Mouse (Mus musculus): ENCODE results near the gene Spred2. TPM values are rescaled to one million over a fixed set of nuclear protein-coding genes. Genes with fewer than 3 reads are reported as not detected.

The Spred2 gene
- polyA plus RNA-seq, 1 experiment: 25.4 TPM

DNA sequence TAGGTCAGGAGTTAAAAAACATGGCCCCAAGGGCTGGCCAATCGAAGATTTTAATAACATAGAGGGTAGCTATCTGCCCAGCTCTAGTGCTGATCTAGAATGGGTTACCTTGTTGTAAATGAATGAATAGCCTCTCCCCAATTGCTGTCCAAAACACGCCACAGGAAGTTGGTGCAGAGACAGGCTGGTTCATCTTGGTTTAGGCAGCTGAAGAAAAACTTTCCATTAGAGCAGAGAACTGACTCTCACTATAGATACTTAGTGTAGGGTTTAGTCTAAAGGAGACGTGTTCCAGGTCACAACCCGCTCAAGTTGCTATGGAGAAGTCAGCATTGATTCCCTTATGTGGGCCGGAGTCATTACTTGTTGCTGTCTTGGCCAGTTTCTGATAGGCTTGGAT is 25.6 kb downstream of the Spred2 start:
- H3K27me3 ChIP-seq (ENCODE audit: control insufficient read depth, insufficient read depth, low read length): no peaks in the 10 kb centered on the region
- H3K36me3 ChIP-seq (ENCODE audit: control insufficient read depth, insufficient read depth, low read length): no peaks in the 10 kb centered on the region
- no peak overlapping the region for H3K27ac ChIP-seq (ENCODE audit: control insufficient read depth, insufficient read depth, low read length)
- H3K4me3 ChIP-seq (ENCODE audit: control insufficient read depth, insufficient read depth, low read length): no peak overlapping the region
- peaks cover 10% of the 10 kb centered on the region for H3K4me1 ChIP-seq (replicated peaks; ENCODE audit: control insufficient read depth, insufficient read depth, low read length)
- TF ChIP-seq CTCF (IDR thresholded peaks at IDR 0.05; ENCODE audit: borderline replicate concordance, control insufficient read depth, extremely low read depth, insufficient read depth, low read length, poor library complexity) (no peak), POLR2A (IDR thresholded peaks at IDR 0.05; ENCODE audit: control insufficient read depth, extremely low read depth, insufficient read depth, low read length, poor library complexity) (no peak)
- DNase-seq: no peak
- 79% methylated on average over 5 of the region's 5 CpGs for WGBS

DNA sequence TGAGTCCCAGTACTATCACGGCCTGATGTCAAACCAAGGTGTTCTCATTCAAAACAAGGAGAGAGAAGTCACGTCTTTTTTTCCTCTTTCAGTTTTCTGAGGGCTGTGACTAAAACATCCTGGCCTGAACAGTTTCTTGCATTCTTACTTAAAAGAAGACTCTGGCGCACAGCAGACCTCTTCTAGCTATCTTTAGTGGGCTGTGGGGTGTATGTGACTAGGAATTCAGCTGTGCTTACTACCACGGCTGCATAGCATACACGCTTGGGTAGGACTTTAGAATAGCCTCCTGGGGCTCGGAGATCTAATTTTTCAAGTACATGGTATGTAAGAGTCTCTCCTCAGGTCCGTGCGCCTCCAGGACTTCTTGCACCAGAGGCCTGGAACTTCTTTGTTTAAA is 26.0 kb downstream of the Spred2 start:
- no peak overlapping the region for H3K4me3 ChIP-seq (ENCODE audit: control insufficient read depth, insufficient read depth, low read length)
- no peaks in the 10 kb centered on the region for H3K36me3 ChIP-seq (ENCODE audit: control insufficient read depth, insufficient read depth, low read length)
- no peak overlapping the region for H3K27ac ChIP-seq (ENCODE audit: control insufficient read depth, insufficient read depth, low read length)
- DNase-seq: no peak
- H3K4me1 ChIP-seq (replicated peaks; ENCODE audit: control insufficient read depth, insufficient read depth, low read length): peaks cover 10% of the 10 kb centered on the region
- H3K27me3 ChIP-seq (ENCODE audit: control insufficient read depth, insufficient read depth, low read length): no peaks in the 10 kb centered on the region
- 89% methylated on average over 8 of the region's 8 CpGs for WGBS
- TF ChIP-seq CTCF (IDR thresholded peaks at IDR 0.05; ENCODE audit: borderline replicate concordance, control insufficient read depth, extremely low read depth, insufficient read depth, low read length, poor library complexity) (no peak), POLR2A (IDR thresholded peaks at IDR 0.05; ENCODE audit: control insufficient read depth, extremely low read depth, insufficient read depth, low read length, poor library complexity) (no peak)

DNA sequence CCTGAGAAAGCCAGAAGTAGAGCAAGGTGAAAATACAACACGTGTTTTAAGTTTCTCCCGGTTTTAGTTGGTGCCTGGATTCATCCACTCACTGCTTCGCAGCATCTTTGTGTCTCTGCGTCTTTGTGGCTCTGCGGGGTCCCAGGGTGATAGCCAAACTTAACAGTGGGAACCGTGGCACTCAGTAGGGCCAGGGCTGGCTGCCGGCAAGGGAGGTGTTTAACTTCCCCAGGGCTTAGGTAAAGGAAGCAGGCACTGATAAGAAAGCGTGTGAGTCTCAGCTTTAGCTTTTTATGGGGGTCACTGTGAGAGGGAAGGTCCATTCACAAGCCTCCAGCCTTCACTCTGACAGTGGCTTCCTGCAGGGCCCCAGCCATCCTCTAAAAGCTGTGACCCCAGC is 28.8 kb downstream of the Spred2 start:
- no peak for TF ChIP-seq POLR2A (IDR thresholded peaks at IDR 0.05; ENCODE audit: control insufficient read depth, extremely low read depth, insufficient read depth, low read length, poor library complexity)
- Histone ChIP-seq H3K27me3 (ENCODE audit: control insufficient read depth, insufficient read depth, low read length) (no peaks in the 10 kb centered on the region), H3K36me3 (ENCODE audit: control insufficient read depth, insufficient read depth, low read length) (no peaks in the 10 kb centered on the region), H3K4me3 (ENCODE audit: control insufficient read depth, insufficient read depth, low read length) (no peak overlapping the region), H3K4me1 (replicated peaks; ENCODE audit: control insufficient read depth, insufficient read depth, low read length) (peaks cover 12% of the 10 kb centered on the region), H3K27ac (ENCODE audit: control insufficient read depth, insufficient read depth, low read length) (no peak overlapping the region)
- WGBS: 37% methylated on average over 8 of the region's 8 CpGs
- no peak for DNase-seq

DNA sequence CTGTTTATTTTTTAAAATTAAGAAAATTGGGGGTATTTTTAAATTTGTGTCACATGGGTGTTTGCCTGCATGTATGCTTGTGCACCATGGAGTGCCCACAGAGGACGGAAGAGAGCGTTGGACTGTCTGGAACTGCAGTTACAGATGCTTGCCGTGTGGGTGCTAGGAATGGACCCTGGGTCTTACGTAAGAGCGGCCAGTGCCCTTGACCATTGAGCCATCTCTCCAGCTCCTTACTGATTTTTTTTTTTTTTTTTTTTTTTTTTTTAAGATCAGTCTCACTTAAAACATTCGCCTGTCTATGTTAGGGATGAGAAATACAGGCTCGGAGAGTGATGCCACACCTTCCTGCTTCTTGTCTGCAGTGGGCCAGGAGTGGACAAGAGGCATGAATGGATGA is 29.7 kb downstream of the Spred2 start:
- Histone ChIP-seq H3K36me3 (ENCODE audit: control insufficient read depth, insufficient read depth, low read length) (no peaks in the 10 kb centered on the region), H3K4me1 (replicated peaks; ENCODE audit: control insufficient read depth, insufficient read depth, low read length) (peaks cover 12% of the 10 kb centered on the region), H3K4me3 (ENCODE audit: control insufficient read depth, insufficient read depth, low read length) (no peak overlapping the region), H3K27me3 (ENCODE audit: control insufficient read depth, insufficient read depth, low read length) (no peaks in the 10 kb centered on the region), H3K27ac (ENCODE audit: control insufficient read depth, insufficient read depth, low read length) (no peak overlapping the region)
- TF ChIP-seq CTCF (IDR thresholded peaks at IDR 0.05; ENCODE audit: borderline replicate concordance, control insufficient read depth, extremely low read depth, insufficient read depth, low read length, poor library complexity) (no peak), POLR2A (IDR thresholded peaks at IDR 0.05; ENCODE audit: control insufficient read depth, extremely low read depth, insufficient read depth, low read length, poor library complexity) (no peak)
- DNase-seq: no peak
- 98% methylated on average over 7 of the region's 7 CpGs for WGBS

DNA sequence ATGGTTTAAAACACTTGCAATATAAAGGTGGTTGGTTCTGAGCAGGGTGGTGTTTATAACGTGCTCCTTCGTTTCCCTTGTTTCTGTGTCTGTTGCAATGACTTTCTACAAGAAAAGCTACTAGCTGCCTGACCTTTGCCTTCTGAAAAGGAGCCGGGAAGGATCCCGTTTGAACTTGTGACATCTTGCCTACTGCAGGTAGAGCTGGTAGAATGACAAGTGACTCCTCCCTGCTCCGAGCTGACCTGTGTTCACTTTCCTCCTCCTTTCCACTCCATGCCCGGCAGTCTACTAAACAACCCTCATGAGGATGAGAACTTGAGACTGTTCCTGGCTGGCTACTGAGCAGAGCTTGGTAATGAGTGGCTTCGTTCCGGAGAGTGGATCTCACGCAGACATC is 30.9 kb downstream of the Spred2 start:
- DNase-seq: no peak
- no peaks in the 10 kb centered on the region for H3K27me3 ChIP-seq (ENCODE audit: control insufficient read depth, insufficient read depth, low read length)
- TF ChIP-seq CTCF (IDR thresholded peaks at IDR 0.05; ENCODE audit: borderline replicate concordance, control insufficient read depth, extremely low read depth, insufficient read depth, low read length, poor library complexity) (no peak), POLR2A (IDR thresholded peaks at IDR 0.05; ENCODE audit: control insufficient read depth, extremely low read depth, insufficient read depth, low read length, poor library complexity) (no peak)
- 92% methylated on average over 9 of the region's 9 CpGs for WGBS
- H3K4me3 ChIP-seq (ENCODE audit: control insufficient read depth, insufficient read depth, low read length): no peak overlapping the region
- H3K4me1 ChIP-seq (replicated peaks; ENCODE audit: control insufficient read depth, insufficient read depth, low read length): peaks cover 10% of the 10 kb centered on the region
- no peaks in the 10 kb centered on the region for H3K36me3 ChIP-seq (ENCODE audit: control insufficient read depth, insufficient read depth, low read length)
- H3K27ac ChIP-seq (ENCODE audit: control insufficient read depth, insufficient read depth, low read length): no peak overlapping the region

DNA sequence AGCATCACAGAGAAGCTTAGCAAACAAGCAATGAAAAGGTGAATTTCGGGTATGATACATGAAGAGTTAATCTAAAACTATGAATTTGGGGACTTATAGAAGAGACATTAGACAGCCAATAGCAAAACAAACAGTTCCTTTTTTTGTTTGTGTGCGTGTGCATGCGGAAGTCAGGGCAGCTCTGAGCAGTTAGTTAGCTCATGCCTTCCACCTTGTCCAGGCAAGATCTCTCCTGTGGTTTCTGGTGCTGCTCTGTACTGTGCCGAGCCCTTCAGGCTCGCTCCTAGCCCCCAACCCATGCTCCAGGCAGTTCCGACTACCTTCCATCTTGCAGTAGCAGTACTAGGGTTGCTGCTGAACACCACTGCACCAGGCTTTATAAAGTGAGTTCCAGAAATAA is 31.5 kb downstream of the Spred2 start:
- Histone ChIP-seq H3K36me3 (ENCODE audit: control insufficient read depth, insufficient read depth, low read length) (no peaks in the 10 kb centered on the region), H3K4me3 (ENCODE audit: control insufficient read depth, insufficient read depth, low read length) (no peak overlapping the region), H3K4me1 (replicated peaks; ENCODE audit: control insufficient read depth, insufficient read depth, low read length) (peaks cover 10% of the 10 kb centered on the region), H3K27me3 (ENCODE audit: control insufficient read depth, insufficient read depth, low read length) (no peaks in the 10 kb centered on the region), H3K27ac (ENCODE audit: control insufficient read depth, insufficient read depth, low read length) (no peak overlapping the region)
- WGBS: 60% methylated on average over 6 of the region's 6 CpGs
- TF ChIP-seq CTCF (IDR thresholded peaks at IDR 0.05; ENCODE audit: borderline replicate concordance, control insufficient read depth, extremely low read depth, insufficient read depth, low read length, poor library complexity) (no peak), POLR2A (IDR thresholded peaks at IDR 0.05; ENCODE audit: control insufficient read depth, extremely low read depth, insufficient read depth, low read length, poor library complexity) (no peak)
- DNase-seq: no peak

DNA sequence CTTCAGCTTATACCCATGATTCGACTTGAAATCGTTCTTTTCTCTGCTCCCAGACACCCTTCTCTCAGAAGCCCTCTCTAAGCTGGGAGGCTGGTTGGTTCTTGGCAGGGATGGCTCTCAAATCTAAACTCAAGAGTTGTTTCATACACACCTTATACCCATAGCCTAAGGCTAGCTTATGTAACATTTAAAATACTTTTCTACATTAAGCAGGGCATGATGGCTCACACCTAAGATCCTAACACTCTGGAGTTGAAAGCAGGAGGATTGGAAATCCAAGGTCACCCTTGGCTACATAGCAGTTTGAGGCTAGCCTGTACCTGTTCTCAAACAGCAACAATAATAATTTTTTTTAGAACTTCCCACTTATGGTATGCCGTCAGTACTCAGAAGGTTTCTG is 34.8 kb downstream of the Spred2 start:
- TF ChIP-seq CTCF (IDR thresholded peaks at IDR 0.05; ENCODE audit: borderline replicate concordance, control insufficient read depth, extremely low read depth, insufficient read depth, low read length, poor library complexity): no peak
- TF ChIP-seq POLR2A (IDR thresholded peaks at IDR 0.05; ENCODE audit: control insufficient read depth, extremely low read depth, insufficient read depth, low read length, poor library complexity): no peak

More for the DNA sequence above, 34.8 kb downstream of the Spred2 start:
- no peak for DNase-seq
- Histone ChIP-seq H3K27ac (ENCODE audit: control insufficient read depth, insufficient read depth, low read length) (no peak overlapping the region), H3K36me3 (ENCODE audit: control insufficient read depth, insufficient read depth, low read length) (no peaks in the 10 kb centered on the region), H3K4me3 (ENCODE audit: control insufficient read depth, insufficient read depth, low read length) (no peak overlapping the region), H3K4me1 (replicated peaks; ENCODE audit: control insufficient read depth, insufficient read depth, low read length) (peaks cover 23% of the 10 kb centered on the region), H3K27me3 (ENCODE audit: control insufficient read depth, insufficient read depth, low read length) (no peaks in the 10 kb centered on the region)
- WGBS: 92% methylated on average over 3 of the region's 3 CpGs

Measured in thymus, adult 2 months (tissue).